In the genomic region with DNA sequence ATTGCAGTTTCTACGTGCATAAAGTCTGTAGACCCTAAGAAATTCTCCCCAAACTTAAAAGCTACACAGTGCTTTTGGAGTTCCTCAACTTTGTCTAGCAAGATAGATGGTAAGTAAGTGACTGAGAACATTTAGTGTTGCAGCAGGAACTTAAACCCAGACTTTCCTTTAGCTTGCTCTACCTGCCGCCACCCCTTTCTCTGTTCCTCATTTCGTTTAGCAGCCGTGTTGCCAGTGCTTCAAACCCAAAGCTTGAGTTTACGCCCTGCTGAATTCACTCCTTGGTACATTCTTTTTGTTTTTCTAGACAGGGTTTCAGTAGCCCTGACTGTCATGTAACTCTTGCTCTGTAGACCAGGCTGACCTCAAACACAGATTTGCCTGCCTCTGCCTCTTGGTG, we compare ENCODE assay signal across 8 mouse cellular contexts. TPM values are rescaled to one million over a fixed set of nuclear protein-coding genes. Genes with fewer than 3 reads are reported as not detected.
DNase-seq lines count a peak whose midpoint lies in the region; ATAC-seq and TF ChIP-seq lines count a peak whose summit lies in the region.

No protein-coding gene starts in this region.

- DNase-seq in kidney, postnatal 0 days (ENCODE audit: low spot score), result no peak
- no peak for DNase-seq in kidney, postnatal 25 days
- no peak for DNase-seq in embryonic facial prominence, embryonic 10.5 days (ENCODE audit: low spot score)
- no peak for DNase-seq in ovary, postnatal 14 days (ENCODE audit: low spot score)
- DNase-seq in layer of hippocampus, adult 11-12 months (ENCODE audit: low spot score), result no peak
- DNase-seq in embryo, embryonic 11 days, result no peak

- 81% methylated on average over 5 of the region's 5 CpGs for WGBS in kidney, postnatal 0 days
- WGBS in embryonic facial prominence, embryonic 10.5 days, result 93% methylated on average over 5 of the region's 5 CpGs
- 80% methylated on average over 5 of the region's 5 CpGs for WGBS in intestine, embryonic 16.5 days
- 86% methylated on average over 5 of the region's 5 CpGs for WGBS in neural tube, embryonic 13.5 days

- H3K9ac ChIP-seq in kidney, postnatal 0 days (ENCODE audit: low read depth, low read length), result no peak overlapping the region
- H3K9ac ChIP-seq in intestine, embryonic 16.5 days (ENCODE audit: low read depth, low read length), result no peak overlapping the region; the same call in 1 of the 2 replicates
- H3K9ac ChIP-seq in neural tube, embryonic 13.5 days, result 0 out of 2 replicates have a peak overlapping the region, but pooled peaks have one; percentile 38

- H3K27ac ChIP-seq in kidney, postnatal 0 days, result no peak overlapping the region
- no peak overlapping the region for H3K27ac ChIP-seq in embryonic facial prominence, embryonic 10.5 days (replicated peaks)
- H3K27ac ChIP-seq in intestine, embryonic 16.5 days (ENCODE audit: low read length), result no peak overlapping the region
- no peak overlapping the region for H3K27ac ChIP-seq in neural tube, embryonic 13.5 days (replicated peaks)

- no peaks in the 10 kb centered on the region for H3K4me1 ChIP-seq in kidney, postnatal 0 days (replicated peaks; ENCODE audit: insufficient read depth, low read length)
- H3K4me1 ChIP-seq in embryonic facial prominence, embryonic 10.5 days, result peaks cover 10% of the 10 kb centered on the region
- H3K4me1 ChIP-seq in intestine, embryonic 16.5 days (ENCODE audit: control insufficient read depth, insufficient read depth, low read length), result peaks cover 5% of the 10 kb centered on the region; the same call in 1 of the 2 replicates
- peaks cover 15% of the 10 kb centered on the region for H3K4me1 ChIP-seq in neural tube, embryonic 13.5 days (replicated peaks)

- H3K4me2 ChIP-seq in kidney, postnatal 0 days (ENCODE audit: low read length), result peak overlapping the region; percentile 74; the same call in 1 of the 2 replicates
- peak overlapping the region; percentile 75 for H3K4me2 ChIP-seq in intestine, embryonic 16.5 days (ENCODE audit: low read depth, low read length)
- H3K4me2 ChIP-seq in neural tube, embryonic 13.5 days, result peak overlapping the region; percentile 86

- ATAC-seq in kidney, postnatal 0 days (replicated peaks; ENCODE audit: low FRiP score, low read depth), result no peak
- no peak for ATAC-seq in intestine, embryonic 16.5 days
- no peak for ATAC-seq in neural tube, embryonic 13.5 days (ENCODE audit: low read depth)

- no peaks in the 10 kb centered on the region for H3K27me3 ChIP-seq in kidney, postnatal 0 days (ENCODE audit: insufficient read depth, low read length)
- no peaks in the 10 kb centered on the region for H3K27me3 ChIP-seq in embryonic facial prominence, embryonic 10.5 days (replicated peaks; ENCODE audit: low read depth, poor library complexity, severe bottlenecking)
- no peaks in the 10 kb centered on the region for H3K27me3 ChIP-seq in intestine, embryonic 16.5 days (replicated peaks; ENCODE audit: control insufficient read depth, insufficient read depth, low read length)
- no peaks in the 10 kb centered on the region for H3K27me3 ChIP-seq in neural tube, embryonic 13.5 days

- no peak overlapping the region for H3K4me3 ChIP-seq in kidney, postnatal 0 days (replicated peaks; ENCODE audit: low read depth, low read length)
- H3K4me3 ChIP-seq in embryonic facial prominence, embryonic 10.5 days, result peak overlapping the region; percentile 88
- H3K4me3 ChIP-seq in intestine, embryonic 16.5 days (ENCODE audit: low read length), result peak overlapping the region; percentile 90; the same call in 1 of the 2 replicates
- peak overlapping the region; percentile 86; the same call in 1 of the 2 replicates for H3K4me3 ChIP-seq in neural tube, embryonic 13.5 days

- peaks cover 16% of the 10 kb centered on the region; the same call in 1 of the 2 replicates for H3K36me3 ChIP-seq in kidney, postnatal 0 days (ENCODE audit: insufficient read depth, low read length)
- H3K36me3 ChIP-seq in embryonic facial prominence, embryonic 10.5 days (replicated peaks), result peaks cover 76% of the 10 kb centered on the region
- peaks cover 10% of the 10 kb centered on the region for H3K36me3 ChIP-seq in intestine, embryonic 16.5 days (ENCODE audit: control insufficient read depth, insufficient read depth, low read length)
- peaks cover 47% of the 10 kb centered on the region for H3K36me3 ChIP-seq in neural tube, embryonic 13.5 days

- no peak for TF ChIP-seq CTCF in kidney, postnatal 0 days (IDR thresholded peaks at IDR 0.05; ENCODE audit: low read depth)

- no peaks in the 10 kb centered on the region for H3K9me3 ChIP-seq in kidney, postnatal 0 days (replicated peaks; ENCODE audit: low read length)
- peaks cover 8% of the 10 kb centered on the region; the same call in 1 of the 2 replicates for H3K9me3 ChIP-seq in embryonic facial prominence, embryonic 10.5 days
- H3K9me3 ChIP-seq in intestine, embryonic 16.5 days (ENCODE audit: control insufficient read depth, low read length), result no peaks in the 10 kb centered on the region
- no peaks in the 10 kb centered on the region for H3K9me3 ChIP-seq in neural tube, embryonic 13.5 days

RNA-seq across cellular contexts. Expression of gene Nol7, which starts 1.4 kb away (rescaled TPM):
- 164 and 169 TPM in 2 replicates for polyA plus RNA-seq in kidney, postnatal 0 days (2015; fragmentation: Nextera tagmentation; extraction: Ambion mirVana)
- polyA plus RNA-seq in embryonic facial prominence, embryonic 10.5 days (2016; fragmentation: Nextera tagmentation; extraction: Ambion mirVana), result 126 and 129 TPM in 2 replicates
- polyA plus RNA-seq in intestine, embryonic 16.5 days (2015; fragmentation: Nextera tagmentation; extraction: Ambion mirVana), result 112 and 122 TPM in 2 replicates
- polyA plus RNA-seq in neural tube, embryonic 13.5 days (2015; fragmentation: Nextera tagmentation; extraction: Ambion mirVana), result 159 and 170 TPM in 2 replicates

RNA-seq across cellular contexts. Expression of gene Sirt5, which starts 34.3 kb away (rescaled TPM):
- polyA plus RNA-seq in kidney, postnatal 0 days (2015; fragmentation: Nextera tagmentation; extraction: Ambion mirVana), result 22.2 and 22.6 TPM in 2 replicates
- polyA plus RNA-seq in embryonic facial prominence, embryonic 10.5 days (2016; fragmentation: Nextera tagmentation; extraction: Ambion mirVana), result 31.4 and 32.1 TPM in 2 replicates
- 17.1 and 20.4 TPM in 2 replicates for polyA plus RNA-seq in intestine, embryonic 16.5 days (2015; fragmentation: Nextera tagmentation; extraction: Ambion mirVana)
- polyA plus RNA-seq in neural tube, embryonic 13.5 days (2015; fragmentation: Nextera tagmentation; extraction: Ambion mirVana), result 30.6 and 33.4 TPM in 2 replicates
